Mouse (Mus musculus) stomach, postnatal 0 days (tissue): ENCODE results near the gene Zfp597. TPM values are rescaled to one million over a fixed set of nuclear protein-coding genes. Genes with fewer than 3 reads are reported as not detected.
"Not testable (repeated sequence)": the region's sequence is repeated elsewhere in the genome, so short reads cannot be mapped to it uniquely, and the experiment has no call there.

ENCODE experiments used
- ATAC-seq: fragments of 200-750 bp; cut with Nextera tagmentation; 2 replicates; pipeline ENCODE4 v1.8.0; 2017; ENCODE audit not compliant: low FRiP score, low TSS enrichment
- DNase-seq: peaks from one replicate; pipeline ENCODE4 v3.0.0-alpha.2; 2016; ENCODE audit warnings: low spot score
- H3K27ac ChIP-seq: fragments of 300-500 bp; sonication (generic); replicated peaks from 2 replicates; pipeline ENCODE4 v1.5.1; 2014; ENCODE audit warnings: mild to moderate bottlenecking, control low read depth
- H3K27me3 ChIP-seq: fragments of 300-500 bp; sonication (generic); 2 replicates; pipeline ENCODE4 v1.6.1; 2014; ENCODE audit warnings: low read length; ENCODE audit not compliant: control insufficient read depth, insufficient read depth
- H3K36me3 ChIP-seq: fragments of 300-500 bp; sonication (generic); 2 replicates; pipeline ENCODE4 v1.6.1; 2014; ENCODE audit warnings: low read length, mixed read lengths; ENCODE audit not compliant: control insufficient read depth, insufficient read depth
- H3K4me1 ChIP-seq: fragments of 300-500 bp; sonication (generic); replicated peaks from 2 replicates; pipeline ENCODE4 v1.6.1; 2014; ENCODE audit warnings: antibody characterized with exemption; ENCODE audit not compliant: control insufficient read depth, insufficient read depth
- H3K4me2 ChIP-seq: fragments of 300-500 bp; sonication (generic); replicated peaks from 2 replicates; pipeline ENCODE4 v1.6.1; 2014; ENCODE audit warnings: low read depth, mild to moderate bottlenecking, control low read depth, moderate library complexity
- H3K4me3 ChIP-seq: fragments of 300-500 bp; sonication (generic); 2 replicates; pipeline ENCODE4 v1.5.1; 2014; ENCODE audit warnings: low read depth, low read length, control low read depth
- H3K9ac ChIP-seq: fragments of 300-500 bp; sonication (generic); 2 replicates; pipeline ENCODE4 v1.6.1; 2014; ENCODE audit warnings: mild to moderate bottlenecking, low read length, control low read depth, mixed read lengths
- H3K9me3 ChIP-seq: fragments of 300-500 bp; sonication (generic); 2 replicates; pipeline ENCODE4 v1.6.1; 2016; ENCODE audit warnings: low read length; ENCODE audit not compliant: control insufficient read depth
- CTCF ChIP-seq: IDR thresholded peaks from 2 replicates; pipeline ENCODE4 v1.5.1; 2016; ENCODE audit warnings: antibody characterized with exemption, low read depth, mild to moderate bottlenecking, moderate library complexity
- EP300 ChIP-seq: optimal IDR thresholded peaks from 2 replicates; pipeline ENCODE3; 2016; ENCODE audit warnings: antibody characterized with exemption
- WGBS: fragments of 180-500 bp; shearing (Covaris S2); extraction: QIAGEN DNeasy Blood & Tissue Kit; methylation state at CpG from one replicate; pipeline ENCODE4 v1.1.7; 2014; 5-methylcytosine and 5-hydroxymethylcytosine counted together
- microRNA-seq: library from miRNA; unstranded; fragments of <30 nt; microRNA quantifications from one replicate; pipeline ENCODE4, GENCODE M21; 2016
- polyA plus RNA-seq: library from polyadenylated mRNA; unstranded; fragments of >200 nt; fragmentation: Nextera tagmentation; extraction: Ambion mirVana; gene quantifications from 2 replicates; pipeline ENCODE4 v1.2.1, GENCODE M21; 2015

Zfp597 gene
- polyA plus RNA-seq, 1 experiment from 2014 or later = 3.5 TPM

DNA sequence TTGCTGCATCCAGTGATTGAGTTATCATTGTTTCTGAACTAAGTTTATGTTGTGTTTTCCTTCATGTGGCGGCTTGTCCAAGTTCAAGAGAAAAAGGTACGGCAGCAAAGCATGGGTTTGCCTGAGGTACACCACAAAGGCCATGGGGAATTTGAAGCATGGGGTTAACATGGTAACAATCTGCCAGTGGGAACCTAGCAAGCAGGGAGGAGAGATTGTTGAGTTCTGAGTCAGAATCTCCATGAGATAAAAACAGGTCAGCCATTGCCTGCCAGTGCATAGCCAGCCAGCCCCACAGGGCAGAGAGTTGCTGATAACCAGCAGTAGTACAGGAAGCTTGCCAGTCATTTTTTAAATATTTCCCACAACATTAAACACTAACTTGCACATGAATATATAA is 64.2 kb downstream of the Zfp597 start:
- H3K36me3 ChIP-seq = no peaks in the 10 kb centered on the region
- TF ChIP-seq EP300 (no peak), CTCF (no peak)
- H3K27me3 ChIP-seq = no peaks in the 10 kb centered on the region
- H3K27ac ChIP-seq = no peak overlapping the region
- no peak overlapping the region for H3K4me2 ChIP-seq
- no peaks in the 10 kb centered on the region for H3K9me3 ChIP-seq
- 68% methylated on average over 2 of the region's 2 CpGs for WGBS
- no peak overlapping the region for H3K4me3 ChIP-seq
- no peaks in the 10 kb centered on the region for H3K4me1 ChIP-seq
- no peak overlapping the region for H3K9ac ChIP-seq
- DNase-seq (no peak), ATAC-seq (no peak)

- not testable (repeated sequence) for DNase-seq
These were observed 69.7 kb downstream of the Zfp597 start for GRCm38 (mm10) chr16:3814667-3815066.

More at GRCm38 (mm10) chr16:3814667-3815066, 69.7 kb downstream of the Zfp597 start:
- H3K4me1 ChIP-seq, H3K4me2 ChIP-seq, ATAC-seq, H3K27me3 ChIP-seq, H3K9ac ChIP-seq, H3K9me3 ChIP-seq, H3K4me3 ChIP-seq, H3K27ac ChIP-seq, H3K36me3 ChIP-seq: not testable (repeated sequence)
- 76% methylated on average over 6 of the region's 6 CpGs for WGBS

Small RNA genes lying within 50 kb of the gene (microRNA-seq; reads per million reads assigned to microRNA genes)
- gene Gm23493 = not detected

Other genes with a start within 250 kb of the Zfp597 start
- not detected in 2 replicates for gene Mefv, start 166.5 kb downstream of the Zfp597 start, polyA plus RNA-seq
- 19.1 and 22.7 TPM in 2 replicates for gene Zfp263, start 140.5 kb downstream of the Zfp597 start, polyA plus RNA-seq
- not detected in 2 replicates for gene Olfr15, start 53.7 kb downstream of the Zfp597 start, polyA plus RNA-seq
- gene Zfp174, start 37.3 kb downstream of the Zfp597 start, polyA plus RNA-seq = 0.44 and 0.62 TPM in 2 replicates
- 26.7 and 30.8 TPM in 2 replicates for gene Naa60, start 12.2 kb downstream of the Zfp597 start, polyA plus RNA-seq
- gene Gm20695, start 87 bp upstream of the Zfp597 start, polyA plus RNA-seq = 0.75 and 1.9 TPM in 2 replicates
- 8.3 and 8.5 TPM in 2 replicates for gene 1700037C18Rik, start 24.1 kb upstream of the Zfp597 start, polyA plus RNA-seq
- 13.6 and 13.8 TPM in 2 replicates for gene Cluap1, start 24.2 kb upstream of the Zfp597 start, polyA plus RNA-seq
- gene Nlrc3, start 92.1 kb upstream of the Zfp597 start, polyA plus RNA-seq = 0.15 and 0.27 TPM in 2 replicates
- gene Slx4, start 119.2 kb upstream of the Zfp597 start, polyA plus RNA-seq = 3.3 TPM in 2 replicates
- gene Dnase1, start 152.4 kb upstream of the Zfp597 start, polyA plus RNA-seq = 0.65 and 0.78 TPM in 2 replicates
- gene Trap1, start 193.3 kb upstream of the Zfp597 start, polyA plus RNA-seq = 46.7 and 50.3 TPM in 2 replicates